Mouse (Mus musculus) heart, postnatal 0 days (tissue): ENCODE measurements at regions not wholly inside any gene's neighbourhood (a gene's known extent, or its start where the extent isn't known, plus 50 kb on each side); places are given as distances from the start of the nearest gene placed in this dataset.

Experiments
- ATAC-seq: fragments of 200-750 bp; cut with Nextera tagmentation; 2 replicates; pipeline ENCODE4 v1.8.0; 2017; ENCODE audit warnings: low read depth, moderate number of reproducible peaks, moderate library complexity; ENCODE audit not compliant: insufficient read depth
- DNase-seq: peaks from one replicate; pipeline ENCODE4 v3.0.0-alpha.2; 2016; ENCODE audit warnings: low spot score
- H3K27ac ChIP-seq: fragments of 300-500 bp; sonication (generic); 2 replicates; pipeline ENCODE4 v1.5.1; 2014; ENCODE audit warnings: low read depth, mild to moderate bottlenecking
- H3K27me3 ChIP-seq: fragments of 300-500 bp; sonication (generic); 2 replicates; pipeline ENCODE4 v1.6.1; 2014; ENCODE audit warnings: low read length, mixed read lengths; ENCODE audit not compliant: control insufficient read depth, insufficient read depth
- H3K36me3 ChIP-seq: fragments of 300-500 bp; sonication (generic); replicated peaks from 2 replicates; pipeline ENCODE4 v1.6.1; 2014; ENCODE audit warnings: low read length, mixed read lengths; ENCODE audit not compliant: control insufficient read depth, insufficient read depth
- H3K4me1 ChIP-seq: fragments of 300-500 bp; sonication (generic); 2 replicates; pipeline ENCODE4 v1.6.1; 2014; ENCODE audit warnings: antibody characterized with exemption; ENCODE audit not compliant: control insufficient read depth, insufficient read depth
- H3K4me2 ChIP-seq: fragments of 300-500 bp; sonication (generic); 2 replicates; pipeline ENCODE4 v1.6.1; 2014; ENCODE audit warnings: low read depth, mild to moderate bottlenecking, low read length, moderate library complexity
- H3K4me3 ChIP-seq: fragments of 300-500 bp; sonication (generic); 2 replicates; pipeline ENCODE4 v1.5.1; 2014; ENCODE audit warnings: low read depth, low read length
- H3K9ac ChIP-seq: fragments of 300-500 bp; sonication (generic); replicated peaks from 2 replicates; pipeline ENCODE4 v1.6.1; 2014; ENCODE audit warnings: low read depth, low read length, mixed read lengths
- H3K9me3 ChIP-seq: fragments of 300-500 bp; sonication (generic); replicated peaks from 2 replicates; pipeline ENCODE4 v1.6.1; 2016; ENCODE audit warnings: low read length; ENCODE audit not compliant: control insufficient read depth
- CTCF ChIP-seq: IDR thresholded peaks from 2 replicates; pipeline ENCODE4 v1.5.1; 2016; ENCODE audit warnings: antibody characterized with exemption, control low read depth, low read depth
- EP300 ChIP-seq: IDR thresholded peaks from 2 replicates; pipeline ENCODE4 v1.6.1; 2016; ENCODE audit warnings: antibody characterized with exemption, low read depth
- WGBS: fragments of 180-500 bp; shearing (Covaris S2); extraction: QIAGEN DNeasy Blood & Tissue Kit; methylation state at CpG from one replicate; pipeline ENCODE4 v1.1.7; 2014; 5-methylcytosine and 5-hydroxymethylcytosine counted together

DNA sequence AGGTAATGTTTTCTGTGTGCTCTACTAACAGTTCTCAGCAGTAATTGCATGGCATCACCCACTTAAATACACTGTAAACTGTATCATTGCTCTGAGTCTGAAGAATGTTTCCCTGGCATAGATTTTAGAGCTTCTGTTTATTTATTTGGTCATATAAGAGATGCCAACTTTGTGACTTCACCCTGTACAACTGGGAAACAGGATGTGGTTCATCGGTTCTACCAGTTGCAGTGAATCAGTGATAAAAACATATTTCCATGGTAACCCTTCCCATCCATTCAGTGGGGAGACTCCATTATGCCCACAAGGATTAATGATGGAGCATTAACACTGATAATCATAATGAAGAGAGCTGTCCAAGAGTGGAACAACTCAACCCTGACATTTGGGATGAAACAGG is 89.6 kb upstream of the Ptprk start:
- TF ChIP-seq EP300, result no peak
- no peak for TF ChIP-seq CTCF
- H3K27ac ChIP-seq, result no peak overlapping the region
- H3K4me2 ChIP-seq, result no peak overlapping the region
- no peak for ATAC-seq
- H3K4me3 ChIP-seq, result no peak overlapping the region
- peaks cover 22% of the 10 kb centered on the region for H3K4me1 ChIP-seq
- H3K9ac ChIP-seq, result no peak overlapping the region
- no peaks in the 10 kb centered on the region for H3K27me3 ChIP-seq
- DNase-seq, result no peak
- H3K36me3 ChIP-seq, result no peaks in the 10 kb centered on the region
- WGBS, result 67% methylated on average over 1 of the region's 1 CpGs
- H3K9me3 ChIP-seq, result no peaks in the 10 kb centered on the region

DNA sequence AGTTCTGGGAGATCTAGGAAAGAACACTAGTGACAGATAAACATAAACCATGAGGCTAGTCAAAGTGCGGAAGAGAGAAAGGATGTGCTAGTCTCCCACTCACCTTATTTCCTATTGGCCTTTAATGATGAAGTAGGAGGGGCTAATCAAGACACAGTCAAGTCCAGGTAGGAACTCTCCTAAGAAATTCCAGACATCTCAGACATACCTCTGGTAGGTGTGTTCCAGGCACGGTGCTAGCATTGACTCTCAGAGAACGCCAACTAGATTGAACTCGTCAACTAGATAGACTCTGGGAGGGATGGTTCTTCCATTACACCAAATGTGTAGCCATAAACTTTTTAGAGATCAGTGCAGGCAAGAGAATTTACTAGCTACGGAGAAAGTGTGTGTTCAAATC is 87.6 kb upstream of the Ptprk start:
- ATAC-seq (no peak), DNase-seq (no peak)
- 84% methylated on average over 5 of the region's 5 CpGs for WGBS
- Histone ChIP-seq H3K27me3 (no peaks in the 10 kb centered on the region), H3K36me3 (no peaks in the 10 kb centered on the region), H3K4me3 (no peak overlapping the region), H3K4me2 (no peak overlapping the region), H3K9me3 (no peaks in the 10 kb centered on the region), H3K4me1 (peaks cover 17% of the 10 kb centered on the region), H3K9ac (no peak overlapping the region), H3K27ac (no peak overlapping the region)
- TF ChIP-seq EP300, result no peak
- no peak for TF ChIP-seq CTCF

DNA sequence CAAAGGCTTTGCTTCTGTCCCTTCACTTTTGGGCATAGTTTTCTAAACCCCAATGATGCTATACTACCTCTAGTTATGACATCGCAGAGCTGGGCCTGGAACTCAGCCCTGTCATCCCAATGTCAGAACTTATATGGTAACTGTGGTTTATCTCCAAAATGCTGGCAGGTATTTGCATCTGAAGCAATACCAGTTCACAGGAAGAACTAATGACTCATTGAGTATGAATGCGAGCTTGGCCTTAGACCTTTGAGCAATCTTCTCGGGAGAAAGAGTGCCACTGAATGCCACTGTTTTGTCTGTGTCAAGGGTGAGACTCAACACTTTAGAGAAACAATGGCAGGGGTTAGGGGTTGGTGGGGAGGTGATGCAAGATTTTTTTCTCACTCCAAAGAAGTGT is 86.6 kb upstream of the Ptprk start:
- Histone ChIP-seq H3K27me3 (no peaks in the 10 kb centered on the region), H3K36me3 (no peaks in the 10 kb centered on the region), H3K9ac (no peak overlapping the region), H3K4me2 (no peak overlapping the region), H3K4me3 (no peak overlapping the region), H3K9me3 (no peaks in the 10 kb centered on the region), H3K27ac (peak overlapping the region; percentile 15; the same call in 1 of the 2 replicates), H3K4me1 (peaks cover 14% of the 10 kb centered on the region)
- WGBS, result 32% methylated on average over 3 of the region's 3 CpGs
- DNase-seq (no peak), ATAC-seq (no peak)
- no peak for TF ChIP-seq CTCF
- no peak for TF ChIP-seq EP300

DNA sequence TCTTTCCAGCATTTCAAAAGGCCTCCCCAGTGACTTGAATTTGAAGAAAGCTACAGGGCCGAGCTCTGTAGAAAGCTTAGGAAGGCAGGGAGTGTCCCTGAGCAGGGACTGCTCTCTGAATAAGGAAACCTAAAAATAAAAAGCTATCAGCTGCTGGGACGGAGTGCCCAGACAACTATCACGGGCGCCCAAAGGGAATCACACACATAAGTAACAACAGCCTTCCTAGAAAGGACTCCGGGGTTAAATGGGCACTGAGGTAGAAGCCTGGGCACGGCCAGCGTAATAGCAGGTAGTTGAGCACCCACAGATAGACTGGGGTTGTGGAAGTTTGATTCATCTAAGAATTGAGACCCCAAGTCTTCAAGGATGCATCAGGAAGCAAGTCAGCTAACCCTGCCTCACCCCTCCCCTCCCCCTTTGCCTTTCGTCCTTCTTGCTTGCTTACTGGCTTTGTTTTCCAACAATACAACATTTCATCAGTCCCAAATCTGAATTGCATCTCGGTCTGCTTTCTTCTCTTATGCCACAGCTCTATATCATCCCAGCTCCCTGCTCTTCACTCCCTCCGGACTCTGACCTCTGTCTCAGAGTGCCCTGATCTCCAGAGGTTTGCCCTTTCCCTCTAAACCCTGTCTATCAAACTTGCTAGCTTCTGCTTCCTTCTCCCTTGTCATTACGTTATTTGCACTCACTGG is 84.1 kb upstream of the Ptprk start:
- Histone ChIP-seq H3K27ac (peak overlapping the region; percentile 67), H3K36me3 (no peaks in the 10 kb centered on the region), H3K4me3 (no peak overlapping the region), H3K4me1 (peaks cover 14% of the 10 kb centered on the region), H3K9me3 (no peaks in the 10 kb centered on the region), H3K27me3 (no peaks in the 10 kb centered on the region), H3K9ac (no peak overlapping the region), H3K4me2 (peak overlapping the region; percentile 17)
- ATAC-seq, result peak; percentile 27; the same call in 1 of the 2 replicates
- TF ChIP-seq CTCF, result no peak
- TF ChIP-seq EP300, result no peak
- 41% methylated on average over 11 of the region's 11 CpGs for WGBS
- DNase-seq, result peak; percentile 22

DNA sequence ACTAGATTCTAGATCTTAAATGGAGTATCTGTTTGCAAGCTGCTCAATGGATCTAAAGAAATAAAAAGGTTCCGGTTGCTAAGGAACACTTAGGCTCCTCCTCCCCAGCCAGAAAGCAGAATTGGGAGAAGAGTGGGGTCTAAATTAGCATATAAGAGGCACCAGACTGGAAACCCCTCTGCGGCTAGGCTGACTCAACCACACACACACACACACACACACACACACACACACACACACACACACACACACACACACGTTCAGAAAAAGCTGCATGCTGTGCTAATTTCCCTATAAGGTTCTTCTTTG is 83.6 kb upstream of the Ptprk start:
- Histone ChIP-seq H3K4me1 (peaks cover 14% of the 10 kb centered on the region), H3K36me3 (no peaks in the 10 kb centered on the region), H3K4me2 (no peak overlapping the region), H3K9ac (no peak overlapping the region), H3K9me3 (no peaks in the 10 kb centered on the region), H3K4me3 (no peak overlapping the region), H3K27me3 (no peaks in the 10 kb centered on the region), H3K27ac (no peak overlapping the region)
- DNase-seq, result no peak
- WGBS, result 72% methylated on average over 3 of the region's 3 CpGs
- TF ChIP-seq EP300 (no peak), CTCF (no peak)
- no peak for ATAC-seq

DNA sequence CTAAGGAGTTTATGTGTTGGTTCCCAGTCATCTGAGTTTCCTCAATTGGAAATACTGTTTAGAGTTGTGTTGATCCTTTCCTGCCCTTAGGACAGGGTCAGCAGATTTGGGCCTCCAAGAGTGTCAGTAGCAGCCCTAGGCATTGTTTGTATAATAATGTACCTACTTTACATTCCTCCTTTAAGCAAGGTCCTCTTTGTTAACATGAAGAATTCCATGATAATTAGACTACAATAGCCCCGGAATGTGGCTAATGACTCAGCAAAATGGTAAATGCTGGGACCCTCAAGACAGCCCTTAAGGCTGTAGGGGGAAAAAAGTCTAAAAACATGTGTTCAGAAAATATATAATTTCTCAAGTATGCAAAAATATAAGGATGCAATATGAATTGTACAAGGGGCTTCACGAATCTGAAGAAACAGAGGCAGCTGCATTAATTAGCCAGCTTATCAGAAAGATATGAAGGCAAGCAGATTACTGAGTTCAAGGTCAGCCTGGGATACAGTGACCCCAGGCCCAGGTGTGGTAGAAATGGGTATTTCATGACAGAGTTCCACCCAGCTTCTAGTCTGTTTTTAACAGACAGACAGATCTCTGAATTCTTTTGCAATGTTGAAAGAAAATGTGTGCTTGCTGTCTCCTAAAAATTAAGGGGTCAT is 80.1 kb upstream of the Ptprk start:
- H3K9me3 ChIP-seq, result no peaks in the 10 kb centered on the region
- DNase-seq, result no peak
- H3K4me1 ChIP-seq, result no peaks in the 10 kb centered on the region
- H3K36me3 ChIP-seq, result no peaks in the 10 kb centered on the region
- no peak for ATAC-seq
- no peak for TF ChIP-seq EP300
- TF ChIP-seq CTCF, result no peak
- H3K4me3 ChIP-seq, result no peak overlapping the region
- no peak overlapping the region for H3K27ac ChIP-seq
- no peaks in the 10 kb centered on the region for H3K27me3 ChIP-seq
- no peak overlapping the region for H3K9ac ChIP-seq
- H3K4me2 ChIP-seq, result no peak overlapping the region
- 73% methylated on average over 2 of the region's 2 CpGs for WGBS
